Mouse (Mus musculus) ES-E14 (cell line): Measurements from ENCODE around the gene Odf4. TPM values are rescaled to one million over a fixed set of nuclear protein-coding genes. Genes with fewer than 3 reads are reported as not detected.

Experiments
- DNase-seq: peaks from one replicate; pipeline ENCODE4 v3.0.0-alpha.2; 2013; ENCODE audit warnings: low read depth, low spot score
- H3K27ac ChIP-seq: 2 replicates; pipeline ENCODE4 v1.5.1; 2012; ENCODE audit warnings: low read depth, mild to moderate bottlenecking, low read length, moderate library complexity, mixed read lengths; ENCODE audit not compliant: poor library complexity, insufficient read depth, severe bottlenecking
- H3K36me3 ChIP-seq: 2 replicates; pipeline ENCODE4 v1.6.1; 2012; ENCODE audit warnings: mild to moderate bottlenecking, low read length, moderate library complexity, mixed read lengths; ENCODE audit not compliant: control insufficient read depth, poor library complexity, insufficient read depth, severe bottlenecking
- H3K4me1 ChIP-seq, 2 experiments: fragments of 150-350 bp in 1 of 2; sonication (generic) in 1 of 2; 2 replicates each; pipeline ENCODE4 v1.6.1; 2012; ENCODE audit warnings: low read length in 2 of 2, mild to moderate bottlenecking in 1 of 2, mixed read lengths in 1 of 2; ENCODE audit not compliant: control insufficient read depth in 2 of 2, insufficient read depth in 2 of 2, poor library complexity in 1 of 2
- H3K4me3 ChIP-seq, 2 experiments: fragments of 150-350 bp in 1 of 2; sonication (generic) in 1 of 2; 2 replicates each; pipeline ENCODE4 v1.5.1; 2012; ENCODE audit warnings: low read length in 2 of 2, low read depth in 1 of 2, mild to moderate bottlenecking in 1 of 2, mixed read lengths in 1 of 2; ENCODE audit not compliant: insufficient read depth in 1 of 2, poor library complexity in 1 of 2, severe bottlenecking in 1 of 2
- H3K9ac ChIP-seq: 2 replicates; pipeline ENCODE4 v1.6.1; 2012; ENCODE audit warnings: low read depth, mild to moderate bottlenecking, low read length, mixed read lengths; ENCODE audit not compliant: poor library complexity, insufficient read depth, severe bottlenecking
- H3K9me3 ChIP-seq: fragments of 150-350 bp; sonication (generic); 2 replicates; pipeline ENCODE4 v1.6.1; 2012; ENCODE audit warnings: low read depth, mild to moderate bottlenecking, low read length; ENCODE audit not compliant: control insufficient read depth, insufficient read depth
- CHD2 ChIP-seq: IDR thresholded peaks from 2 replicates; pipeline ENCODE4 v1.6.1; 2014; ENCODE audit warnings: mild to moderate bottlenecking, low read depth, low read length, inconsistent platforms
- HCFC1 ChIP-seq: IDR thresholded peaks from 2 replicates; pipeline ENCODE4 v1.6.1; 2012; ENCODE audit warnings: low read length, inconsistent platforms, borderline replicate concordance; ENCODE audit not compliant: insufficient read depth
- MAFK ChIP-seq: IDR thresholded peaks from 2 replicates; pipeline ENCODE4 v1.6.1; 2014; ENCODE audit warnings: mild to moderate bottlenecking, low read depth, low read length, inconsistent platforms; ENCODE audit not compliant: insufficient read depth
- ZC3H11A ChIP-seq: IDR thresholded peaks from 2 replicates; pipeline ENCODE4 v1.6.1; 2012; ENCODE audit warnings: low read depth, mild to moderate bottlenecking, inconsistent platforms, low read length, borderline replicate concordance
- ZNF384 ChIP-seq: IDR thresholded peaks from 2 replicates; pipeline ENCODE4 v1.6.1; 2012; ENCODE audit warnings: low read depth, low read length, inconsistent platforms
- in situ Hi-C, 2 experiments: fragments of 600-800 bp; cut with MboI; formaldehyde crosslinking; loops; one replicate each; pipeline ENCODE4 v1.15.1; 2025; ENCODE audit warnings: low sequenced_read_pairs in 2 of 2, inconsistent platforms in 1 of 2; ENCODE audit not compliant: unreplicated experiment in 2 of 2
- total RNA-seq: library from RNA; depleted of rRNA; stranded (reverse); fragments of 300-350 nt; gene quantifications from 2 replicates; pipeline ENCODE4 v1.2.3, GENCODE M21; 2012; rRNA removed

Gene Odf4
- total RNA-seq, 1 experiment, result not detected

GRCm38 (mm10) chr11:68878811-68879210 is 48.1 kb downstream of the Odf4 start:
- DNase-seq, result no peak

GRCm38 (mm10) chr11:68874841-68875240 is 52.0 kb downstream of the Odf4 start:
- Histone ChIP-seq H3K9me3 (no peaks in the 10 kb centered on the region), H3K36me3 (no peaks in the 10 kb centered on the region), H3K9ac (no peak overlapping the region), H3K27ac (no peak overlapping the region), H3K4me1 (peaks cover 4 to 13% of the 10 kb centered on the region in 2 experiments; a peak in 3 of 4 replicates), H3K4me3 (no peak overlapping the region)
- TF ChIP-seq MAFK (no peak), ZC3H11A (0 out of 2 replicates have a peak, but pooled peaks have one; percentile 13)
- in situ Hi-C loops, result no loop called here
- no peak for DNase-seq

More at GRCm38 (mm10) chr11:68878811-68879210, 48.1 kb downstream of the Odf4 start:
- H3K27ac ChIP-seq, result no peak overlapping the region
- no peaks in the 10 kb centered on the region for H3K36me3 ChIP-seq
- TF ChIP-seq HCFC1 (no peak), CHD2 (no peak), MAFK (no peak), ZC3H11A (no peak), ZNF384 (no peak)
- H3K9me3 ChIP-seq, result no peaks in the 10 kb centered on the region
- in situ Hi-C loops, result no loop called here
- no peak overlapping the region for H3K9ac ChIP-seq
- H3K4me3 ChIP-seq, result no peak overlapping the region
- H3K4me1 ChIP-seq, result peaks cover 5 to 9% of the 10 kb centered on the region in 2 experiments; a peak in 2 of 4 replicates

Other genes with a start within 250 kb of the Odf4 start
- 74.6 and 107 TPM in 2 replicates for gene Myh10, start 235.5 kb downstream of the Odf4 start, total RNA-seq
- gene Ndel1, start 55.2 kb downstream of the Odf4 start, total RNA-seq, result 24.9 and 40.1 TPM in 2 replicates
- 0.09 TPM in 1 of 2 replicates, not detected in the other for gene Rnf222, start 38.5 kb downstream of the Odf4 start, total RNA-seq
- 2,753 and 2,889 TPM in 2 replicates for gene Rpl26, start 25.5 kb downstream of the Odf4 start, total RNA-seq
- gene Arhgef15, start 30.4 kb upstream of the Odf4 start, total RNA-seq, result 2.5 and 3.1 TPM in 2 replicates
- gene Slc25a35, start 41.0 kb upstream of the Odf4 start, total RNA-seq, result 2.7 and 3.3 TPM in 2 replicates
- gene Rangrf, start 48.1 kb upstream of the Odf4 start, total RNA-seq, result 90.7 and 107 TPM in 2 replicates
- gene Pfas, start 81.4 kb upstream of the Odf4 start, total RNA-seq, result 119 and 149 TPM in 2 replicates
- gene Ctc1, start 88.8 kb upstream of the Odf4 start, total RNA-seq, result 50.9 and 79.5 TPM in 2 replicates
- gene Aurkb, start 118.6 kb upstream of the Odf4 start, total RNA-seq, result 71.7 and 81.1 TPM in 2 replicates
- gene Borcs6, start 132.6 kb upstream of the Odf4 start, total RNA-seq, result 4.5 and 6.2 TPM in 2 replicates
- gene Tmem107, start 143.7 kb upstream of the Odf4 start, total RNA-seq, result 38.6 and 38.8 TPM in 2 replicates
- gene Vamp2, start 161.4 kb upstream of the Odf4 start, total RNA-seq, result 7.1 and 9.0 TPM in 2 replicates
- 6.0 and 8.6 TPM in 2 replicates for gene Per1, start 168.1 kb upstream of the Odf4 start, total RNA-seq
- gene Hes7, start 193.3 kb upstream of the Odf4 start, total RNA-seq, result not detected in 2 replicates
- not detected in 2 replicates for gene 9130213A22Rik, start 195.5 kb upstream of the Odf4 start, total RNA-seq
- 0.49 and 1.4 TPM in 2 replicates for gene Aloxe3, start 198.8 kb upstream of the Odf4 start, total RNA-seq
- gene Alox12b, start 229.9 kb upstream of the Odf4 start, total RNA-seq, result 0.21 and 0.22 TPM in 2 replicates